Mouse (Mus musculus): ENCODE measurements around the gene Ccdc32.
A peak's percentile ranks its signal among the peaks of the same experiment; 100 is the strongest.
"Not testable (repeated sequence)": the region's sequence is repeated elsewhere in the genome, so short reads cannot be mapped to it uniquely, and the experiment has no call there.

The Ccdc32 gene

DNA sequence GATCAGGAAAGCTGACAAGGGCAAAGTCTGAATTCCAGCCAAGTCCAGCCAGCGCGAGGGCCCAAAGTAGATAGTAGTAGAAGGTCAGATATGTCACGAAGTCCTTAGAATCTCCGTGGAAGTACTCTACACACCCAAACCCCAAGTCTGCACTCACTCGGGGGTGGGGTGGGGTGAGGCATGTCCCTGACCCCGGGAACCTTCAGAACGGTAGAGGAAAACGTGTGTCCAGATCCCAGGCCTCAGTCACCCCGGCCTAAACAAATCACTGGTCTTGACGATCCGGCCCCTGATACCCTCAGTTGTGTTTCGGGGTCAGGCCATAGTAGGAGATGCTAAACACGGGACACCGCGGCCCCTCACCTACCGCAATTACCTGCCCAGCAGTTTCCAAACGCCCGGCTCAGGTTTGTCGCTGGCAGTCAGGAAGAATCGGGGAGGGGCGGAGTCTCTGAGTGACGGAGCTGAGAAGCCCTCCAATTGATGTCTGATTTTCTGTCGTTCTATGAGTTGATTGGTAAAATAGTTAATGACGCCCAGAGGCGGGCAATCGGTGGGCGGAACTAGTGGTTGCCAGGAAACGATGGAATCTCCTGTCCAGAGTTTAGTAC lies at the start of gene Ccdc32:
Gene Ccdc32 (minus strand): TSS at position 453 of the 611 bp plus-strand sequence.
- DNase-seq: peak; percentile 95

DNA sequence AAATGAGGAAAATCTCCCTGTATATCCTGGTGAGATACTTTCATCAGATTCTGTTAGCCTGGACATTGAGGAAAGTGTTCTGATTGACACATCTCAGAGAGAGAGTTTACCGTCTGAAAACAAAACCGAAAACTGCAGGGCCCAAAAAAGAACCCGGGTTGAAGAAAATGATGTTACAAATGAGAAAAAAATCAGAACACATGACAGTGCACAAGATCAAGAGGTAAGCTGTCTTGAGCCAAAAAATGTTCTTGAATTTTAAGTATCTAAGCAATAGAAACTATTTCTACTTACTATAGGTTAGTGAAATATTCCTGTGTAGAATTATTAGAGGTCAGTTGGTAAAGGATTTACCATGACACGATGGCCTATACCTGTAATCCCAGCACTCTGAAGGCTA lies 43.2 kb upstream of the Ccdc32 start:
- DNase-seq: no peak

DNA sequence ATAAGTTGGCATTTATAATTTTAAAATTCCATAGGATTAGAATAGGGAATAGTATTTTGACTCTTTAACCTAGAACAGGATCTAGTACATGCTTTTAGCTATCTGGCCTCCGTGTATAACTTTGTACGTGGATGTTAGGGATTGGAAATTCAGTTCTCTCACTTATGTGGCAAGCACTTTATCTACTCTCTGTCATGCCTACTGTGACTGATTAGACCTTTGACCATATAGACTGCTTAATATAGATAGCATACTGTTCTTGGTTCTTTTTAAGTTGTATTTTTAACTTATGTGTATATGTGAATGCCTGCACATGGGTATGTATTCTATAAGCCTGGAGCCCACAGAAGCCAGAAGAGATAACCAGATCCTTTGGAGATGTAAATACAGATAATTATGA lies 30.9 kb upstream of the Ccdc32 start:
- no peak for DNase-seq

DNA sequence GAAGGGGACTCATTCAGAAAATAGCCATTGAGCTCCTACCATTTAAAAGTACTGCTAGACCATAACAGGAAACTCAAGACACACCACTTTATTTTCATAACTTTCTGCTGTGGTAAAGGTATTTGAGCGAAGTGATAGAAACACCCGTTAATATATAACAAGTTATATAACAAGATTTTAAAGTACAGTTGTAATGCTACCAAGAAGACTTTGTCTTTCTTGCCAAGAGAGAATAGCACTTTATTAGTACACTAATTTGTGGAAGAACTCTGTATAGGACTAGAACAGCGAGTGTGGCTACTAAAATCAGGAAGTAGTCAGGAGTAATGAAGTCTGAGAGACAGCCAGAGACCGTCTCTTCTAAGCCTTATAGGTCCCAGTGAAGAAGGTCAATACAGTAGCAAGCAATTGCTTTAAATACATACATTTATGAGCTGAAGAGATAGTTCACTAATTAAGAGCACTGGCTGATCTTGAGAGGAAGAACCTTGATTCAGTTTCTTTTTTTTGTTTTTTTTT lies 21.0 kb upstream of the Ccdc32 start:
- no peak for DNase-seq

DNA sequence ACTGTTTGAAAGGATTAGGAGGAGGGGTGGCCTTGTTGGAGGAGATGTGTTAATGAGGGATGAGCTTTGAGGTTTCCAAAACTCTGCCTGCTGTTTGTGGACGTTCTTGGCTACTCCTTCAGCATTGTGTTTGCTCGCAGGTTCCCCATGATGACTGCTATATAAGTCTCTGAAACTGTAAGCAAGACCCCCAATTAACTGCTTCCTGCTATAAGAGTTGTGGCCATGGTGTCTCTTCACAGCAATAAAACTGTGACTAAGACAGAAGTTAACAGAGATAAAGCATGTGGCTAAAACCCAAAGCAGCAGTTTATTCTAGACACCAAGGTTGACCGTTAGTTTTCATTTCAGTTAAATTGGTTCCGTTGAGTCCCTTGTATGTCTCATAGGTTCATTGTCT lies 18.7 kb upstream of the Ccdc32 start:
- no peak for DNase-seq

DNA sequence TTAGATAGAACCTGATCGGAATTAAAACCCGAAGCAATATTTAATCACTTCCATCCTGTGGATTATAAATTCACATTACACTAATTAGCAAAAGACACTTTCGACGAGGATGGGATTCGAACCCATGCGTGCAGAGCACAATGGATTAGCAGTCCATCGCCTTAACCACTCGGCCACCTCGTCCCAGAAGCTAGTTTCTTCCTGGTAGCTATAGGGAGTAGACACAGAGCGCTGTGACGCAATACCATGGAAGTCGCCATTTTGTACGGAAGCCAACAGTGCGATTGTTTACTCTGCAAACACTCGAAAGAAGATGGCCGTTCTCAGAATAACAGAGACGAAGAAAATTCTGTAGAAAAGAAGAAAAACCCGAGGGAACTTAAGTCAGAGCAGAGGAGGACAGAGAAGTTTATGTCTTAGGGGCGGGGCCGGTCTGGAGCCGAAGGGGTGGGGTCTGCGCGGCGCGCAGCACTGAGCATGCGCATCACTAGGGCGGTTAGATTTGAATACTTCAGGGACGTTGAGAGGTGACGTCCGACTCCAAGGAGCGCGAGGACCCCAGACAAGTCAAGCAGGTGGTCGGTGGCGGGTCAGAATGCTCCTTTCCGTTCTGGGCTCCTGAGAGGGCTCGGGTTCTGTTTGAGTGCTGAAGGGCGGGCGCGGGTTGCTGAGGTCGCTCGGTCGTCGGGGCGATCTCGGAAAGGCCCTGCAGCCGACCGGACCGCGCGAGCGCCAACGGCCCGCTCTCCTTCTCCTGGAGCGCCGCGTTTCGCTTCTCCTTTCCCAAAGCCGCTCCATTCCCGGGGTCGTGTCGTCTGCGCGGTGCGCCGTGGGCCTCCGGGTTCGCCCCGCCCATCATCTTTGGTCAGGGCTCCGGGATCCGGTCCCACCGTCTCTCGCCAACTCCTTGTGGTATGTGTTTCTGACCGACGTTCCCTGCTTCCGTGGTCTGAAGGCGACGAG lies 17.7 kb upstream of the Ccdc32 start, which contains the start of gene Knl1:
Gene Knl1 (plus strand): TSS at position 471 of the 963 bp plus-strand sequence.
- peak; percentile 93 for DNase-seq

DNA sequence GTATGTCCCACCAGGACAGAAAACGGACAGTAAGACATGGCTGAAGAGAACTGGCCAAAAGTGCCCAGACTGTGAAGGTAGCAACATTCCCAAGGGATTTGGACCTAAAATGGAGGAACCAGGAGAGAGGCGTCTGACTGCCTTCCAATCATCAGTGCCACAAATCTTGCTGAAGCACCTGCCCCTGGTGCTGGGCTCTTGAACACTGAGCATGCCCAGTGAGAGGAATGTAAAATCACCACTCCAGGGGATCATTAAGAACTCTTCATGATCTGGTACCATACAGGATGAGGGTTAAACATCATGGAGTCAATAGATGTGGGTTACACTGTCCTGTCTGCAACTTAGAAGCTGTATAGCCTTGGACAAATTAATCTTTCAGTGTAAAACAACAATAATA lies 16.0 kb upstream of the Ccdc32 start:
- DNase-seq: no peak

DNA sequence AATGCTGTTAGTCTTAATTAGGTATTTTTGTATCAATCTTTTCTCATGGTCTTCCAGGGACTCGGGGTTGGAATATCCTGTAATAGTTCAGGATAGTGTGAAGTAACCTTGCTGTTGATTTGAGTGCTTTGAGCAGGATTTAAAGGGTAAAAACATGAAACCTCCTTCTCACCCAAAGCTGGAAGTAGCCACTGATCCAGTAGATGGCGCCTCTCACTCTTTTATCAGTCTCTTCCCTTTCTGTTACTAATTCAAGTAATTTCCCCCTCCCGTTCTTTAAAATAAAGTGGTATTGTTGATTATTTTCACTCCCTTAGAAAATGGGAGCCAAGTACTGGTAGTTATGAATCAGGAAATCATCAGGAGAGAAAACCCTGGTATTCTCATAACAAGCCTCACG lies 11.7 kb upstream of the Ccdc32 start:
- DNase-seq: no peak

DNA sequence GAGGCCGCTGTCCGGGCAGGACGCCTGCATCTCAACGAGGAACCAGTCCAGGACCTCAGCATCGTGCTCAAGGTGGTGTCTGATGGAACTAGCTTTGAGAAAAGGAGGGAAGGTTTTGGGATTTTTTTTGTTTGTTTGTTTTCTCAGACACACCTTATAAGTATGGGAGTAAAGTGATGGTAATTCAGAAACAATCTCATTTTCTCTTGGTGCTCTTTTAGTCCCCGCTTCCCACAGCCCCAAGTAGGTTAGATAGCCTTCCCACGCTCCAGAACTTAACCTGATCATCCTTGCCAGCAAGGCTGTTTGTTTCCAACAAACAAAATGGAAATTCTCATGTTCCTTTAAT lies 6.2 kb upstream of the Ccdc32 start:
- DNase-seq: no peak

DNA sequence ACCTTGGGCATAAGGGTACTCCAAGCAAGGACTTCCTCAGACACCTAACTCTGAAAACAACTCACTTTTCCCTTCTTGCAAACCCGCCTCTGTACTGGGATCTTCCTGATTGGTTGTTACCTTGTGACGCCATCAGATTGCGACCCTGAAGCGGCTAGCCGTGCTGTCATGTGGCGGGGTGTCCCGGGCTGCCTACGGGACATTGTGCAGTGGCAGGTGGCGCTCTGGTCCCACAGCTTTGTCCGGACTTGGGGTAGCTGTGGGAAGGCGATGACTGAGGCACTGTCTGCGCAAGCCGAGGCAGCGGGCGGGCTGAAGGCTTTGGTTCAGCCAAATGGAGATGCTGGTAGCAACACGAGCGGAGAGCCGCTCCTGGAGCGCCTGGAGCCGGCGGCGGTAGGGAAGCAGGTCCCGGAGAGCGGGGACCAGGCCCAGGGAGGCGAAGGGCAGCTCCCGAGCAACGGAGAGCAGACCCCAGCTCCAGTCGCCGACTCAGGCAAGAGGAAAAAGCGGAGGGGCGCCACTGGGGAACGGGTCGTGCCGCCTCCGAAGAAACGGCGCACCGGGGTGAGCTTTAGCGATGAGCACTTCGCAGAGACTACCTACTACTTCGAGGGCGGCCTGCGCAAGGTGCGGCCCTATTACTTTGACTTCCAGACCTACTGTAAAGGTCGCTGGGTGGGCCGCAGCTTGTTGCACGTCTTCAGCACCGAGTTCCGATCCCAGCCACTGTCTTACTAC lies 5.6 kb upstream of the Ccdc32 start, which contains the start of gene Rpusd2:
Gene Rpusd2 (plus strand): TSS at position 135 of the 741 bp plus-strand sequence.
- DNase-seq: peak; percentile 93

DNA sequence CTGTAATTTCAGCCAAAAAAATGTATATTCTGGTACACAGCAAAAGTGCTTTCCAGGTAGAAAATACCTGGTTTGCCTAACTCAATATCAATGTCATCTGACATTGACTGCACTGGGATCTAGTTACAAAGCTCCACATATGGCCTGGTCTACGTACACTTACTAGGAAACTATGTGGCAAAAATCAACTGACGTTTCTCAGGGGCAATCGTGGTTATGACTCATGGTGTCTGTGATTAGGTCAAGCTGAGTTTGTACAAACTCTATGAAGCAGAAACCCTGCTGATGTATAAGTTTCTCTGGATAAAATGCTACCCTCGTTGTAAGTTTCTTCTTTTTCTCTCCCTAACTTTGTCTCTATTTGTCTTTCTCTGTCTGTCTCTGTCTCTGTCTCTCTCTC lies 3.0 kb upstream of the Ccdc32 start:
- DNase-seq: no peak

DNA sequence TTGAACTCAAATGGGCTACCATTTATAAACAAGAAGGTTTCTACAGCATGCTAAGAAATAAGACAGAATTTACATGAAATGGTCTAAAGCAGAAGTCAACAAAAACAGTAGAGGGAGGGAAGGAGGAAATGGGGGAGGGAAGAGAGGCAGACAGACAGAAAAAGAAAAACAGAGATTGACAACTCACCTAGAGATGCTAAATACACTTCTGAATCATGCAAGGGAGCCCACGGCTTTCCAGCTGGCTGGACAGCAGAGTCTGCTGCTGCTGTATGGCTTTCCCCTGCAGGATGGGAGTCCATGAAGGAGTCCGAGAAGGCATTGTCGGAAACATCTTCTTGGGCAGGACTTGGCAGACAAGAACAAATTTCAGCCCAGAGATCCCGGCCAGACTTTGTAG lies 2.2 kb downstream of the Ccdc32 start:
- DNase-seq: no peak

DNA sequence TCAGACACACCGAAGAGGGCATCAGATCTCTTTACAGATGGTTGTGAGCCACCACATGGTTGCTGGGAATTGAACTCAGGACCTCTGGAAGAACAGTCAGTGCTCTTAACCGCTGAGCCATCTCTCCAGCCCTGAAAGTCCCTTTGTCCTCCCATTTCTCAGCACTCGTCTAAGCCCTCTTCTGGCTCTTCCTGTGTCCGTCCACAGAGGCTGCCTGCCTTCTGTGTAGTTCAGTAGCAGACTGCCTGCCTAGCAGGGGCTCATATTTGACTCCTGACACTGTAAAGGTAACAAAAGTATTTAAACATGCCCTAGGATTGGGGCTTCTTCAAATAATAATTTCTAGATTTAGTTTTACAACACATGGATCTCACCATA lies 4.0 kb downstream of the Ccdc32 start:
- DNase-seq: no peak

DNA sequence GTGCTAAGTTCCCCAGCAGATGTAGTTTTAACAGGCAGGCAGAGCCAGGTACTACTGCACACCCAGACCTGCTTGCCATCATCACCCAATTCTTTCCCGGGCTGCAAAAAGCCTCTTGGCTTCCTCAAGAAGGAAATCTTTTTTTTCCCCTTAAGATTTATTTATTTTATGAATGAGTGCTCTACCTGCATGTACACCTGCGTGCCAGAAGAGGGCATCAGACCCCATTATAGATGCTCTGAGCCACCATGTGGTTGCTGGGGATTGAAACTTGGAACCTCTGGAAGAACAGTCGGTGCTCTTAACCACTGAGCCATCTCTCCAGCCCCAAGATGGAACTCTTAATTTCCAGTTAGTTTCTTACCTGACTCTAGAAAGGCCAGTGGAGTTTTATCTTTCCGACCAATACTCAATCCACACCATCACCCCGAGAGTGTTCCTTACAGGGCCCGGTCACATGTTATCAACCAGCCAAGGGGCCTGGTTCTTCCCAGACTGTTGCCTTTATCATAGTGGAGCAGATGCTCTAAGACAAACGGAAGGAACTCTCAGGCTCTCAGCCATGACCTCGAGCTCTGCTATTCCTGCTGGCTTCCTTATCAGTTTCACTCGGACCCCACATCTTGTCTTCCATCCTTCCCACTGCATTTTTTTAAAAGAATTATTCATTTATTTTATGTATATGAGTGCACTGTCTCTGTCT lies 4.5 kb downstream of the Ccdc32 start:
- no peak for DNase-seq

DNA sequence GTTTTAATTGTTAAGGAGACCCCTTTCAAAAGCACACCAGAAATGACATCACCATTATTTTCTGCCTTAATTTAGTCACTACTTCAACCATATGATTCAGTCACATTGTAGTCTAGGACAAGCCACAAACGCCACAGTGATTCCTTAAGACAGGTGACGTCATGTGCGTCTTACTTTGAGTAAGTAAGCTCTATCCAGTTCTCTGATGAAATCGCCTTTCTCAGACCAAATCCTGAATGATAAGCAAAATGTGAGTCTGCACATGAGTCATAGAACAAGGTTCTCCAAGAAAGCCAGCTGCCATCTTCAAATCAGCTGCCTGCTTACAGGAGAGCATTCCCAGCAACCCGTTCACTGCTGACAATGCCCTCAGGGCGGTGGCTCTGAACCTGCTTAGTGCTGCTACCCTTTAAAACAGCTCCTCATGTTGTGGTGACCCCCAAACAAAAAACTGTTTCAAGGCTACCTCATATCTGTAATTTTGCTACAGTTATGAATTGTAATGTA lies 6.0 kb downstream of the Ccdc32 start:
- no peak for DNase-seq

DNA sequence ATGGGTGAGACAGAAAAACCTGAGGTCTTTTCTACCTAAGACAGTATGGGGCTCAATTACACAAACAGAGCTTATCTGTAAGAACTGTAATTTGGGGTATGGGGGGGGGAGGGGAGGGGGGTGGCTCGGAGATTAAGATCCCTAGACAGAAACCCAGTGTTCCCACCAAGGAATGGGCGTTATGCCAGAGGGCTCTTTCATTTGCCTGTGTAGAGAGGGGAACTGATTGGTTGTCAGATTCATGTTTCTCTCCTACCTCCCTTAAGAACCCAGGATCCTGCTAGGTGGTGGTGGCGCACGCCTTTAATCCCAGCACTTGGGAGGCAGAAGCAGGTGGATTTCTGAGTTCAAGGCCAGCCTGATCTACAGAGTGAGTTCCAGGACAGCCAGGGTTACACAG lies 9.7 kb downstream of the Ccdc32 start:
- DNase-seq: no peak

DNA sequence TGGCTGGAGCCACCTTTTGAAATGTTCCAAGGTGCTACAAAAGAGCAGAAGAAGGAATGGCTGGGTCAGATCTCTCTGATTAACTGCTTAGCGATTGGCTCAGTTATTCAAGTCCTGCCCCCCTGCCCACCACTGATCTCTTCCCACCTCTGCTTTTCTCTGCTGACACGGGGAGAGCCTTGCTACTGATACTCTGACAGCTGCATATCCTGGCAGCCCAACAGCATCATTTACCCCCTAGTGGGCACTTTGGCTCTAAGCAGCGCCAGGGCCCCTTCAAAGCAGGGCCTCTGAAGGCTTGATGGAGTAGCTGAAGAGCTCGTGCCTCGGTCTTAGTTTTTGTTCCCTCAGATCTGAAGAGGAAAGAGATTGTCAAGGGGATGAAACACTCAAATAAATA lies 10.1 kb downstream of the Ccdc32 start:
- no peak for DNase-seq

DNA sequence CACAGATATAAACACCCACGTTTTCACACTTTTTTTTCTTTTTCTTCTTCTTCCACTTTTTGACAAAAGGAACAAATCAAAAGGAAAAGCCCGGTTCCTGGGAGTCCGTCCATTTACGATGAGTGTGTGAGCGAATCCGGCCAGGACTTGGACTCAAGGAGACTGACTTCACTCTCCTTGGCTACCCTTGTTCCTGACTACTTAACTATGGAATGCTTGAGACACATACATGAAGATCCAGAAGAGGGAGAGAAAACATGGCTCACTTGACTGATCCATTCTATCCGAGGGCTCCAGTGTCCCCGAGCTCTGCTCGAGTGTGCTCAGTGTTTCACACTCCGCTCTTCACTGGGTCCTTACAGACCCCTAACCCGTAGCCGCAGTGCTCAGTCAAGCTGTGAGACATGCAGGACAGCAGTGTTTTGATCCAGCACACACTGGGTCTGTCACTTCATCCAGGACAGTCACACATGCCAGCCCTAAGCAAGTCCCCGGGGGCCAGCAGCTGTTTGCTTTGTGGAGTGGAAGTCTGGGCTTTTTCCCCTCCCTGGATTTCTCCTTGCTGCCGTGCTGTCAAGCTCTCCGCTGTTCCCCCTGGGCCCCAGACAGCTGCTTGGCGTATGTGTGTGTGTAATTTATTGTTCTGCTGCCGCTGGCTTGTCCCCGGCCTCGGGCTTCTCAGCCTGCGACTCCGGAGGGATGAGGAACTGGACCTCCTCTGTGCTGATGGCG lies 10.6 kb downstream of the Ccdc32 start:
- DNase-seq: no peak

DNA sequence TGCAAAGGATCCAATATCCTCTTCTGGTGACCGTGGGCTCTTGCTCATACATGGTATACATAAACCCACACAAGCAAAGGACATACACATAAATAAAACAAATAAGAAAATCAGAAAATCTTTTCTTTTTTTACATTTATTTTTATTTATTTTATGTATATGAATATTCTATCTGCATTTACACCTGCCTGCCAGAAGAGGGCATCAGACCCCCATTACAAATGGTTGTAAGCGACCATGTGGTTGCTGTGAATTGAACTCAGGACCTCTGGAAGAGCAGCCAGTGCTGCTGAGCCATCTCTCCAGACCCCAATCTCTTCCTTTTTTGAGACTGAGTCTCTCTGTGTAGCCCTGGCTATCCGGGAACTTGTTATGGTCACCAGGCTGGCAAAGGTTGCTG lies 11.5 kb downstream of the Ccdc32 start:
- DNase-seq: no peak

DNA sequence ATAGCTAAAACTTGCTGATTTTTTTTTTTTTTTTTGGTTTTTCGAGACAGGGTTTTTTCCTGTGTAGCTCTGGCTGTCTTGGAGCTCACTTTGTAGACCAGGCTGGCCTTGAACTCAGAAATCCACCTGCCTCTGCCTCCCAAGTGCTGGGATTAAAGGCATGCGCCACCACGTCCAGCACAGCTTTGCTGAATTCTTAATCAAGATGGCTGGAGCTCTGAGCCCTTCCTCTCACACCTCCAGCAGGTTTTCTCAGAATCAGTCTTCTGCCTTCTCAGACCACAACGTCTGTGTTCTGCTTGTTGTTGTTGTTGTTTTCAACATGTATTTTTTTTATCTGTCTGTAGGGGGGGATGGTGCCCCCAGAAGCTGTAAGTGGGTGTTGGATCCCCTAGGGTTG lies 12.9 kb downstream of the Ccdc32 start:
- not testable (repeated sequence) for DNase-seq

DNA sequence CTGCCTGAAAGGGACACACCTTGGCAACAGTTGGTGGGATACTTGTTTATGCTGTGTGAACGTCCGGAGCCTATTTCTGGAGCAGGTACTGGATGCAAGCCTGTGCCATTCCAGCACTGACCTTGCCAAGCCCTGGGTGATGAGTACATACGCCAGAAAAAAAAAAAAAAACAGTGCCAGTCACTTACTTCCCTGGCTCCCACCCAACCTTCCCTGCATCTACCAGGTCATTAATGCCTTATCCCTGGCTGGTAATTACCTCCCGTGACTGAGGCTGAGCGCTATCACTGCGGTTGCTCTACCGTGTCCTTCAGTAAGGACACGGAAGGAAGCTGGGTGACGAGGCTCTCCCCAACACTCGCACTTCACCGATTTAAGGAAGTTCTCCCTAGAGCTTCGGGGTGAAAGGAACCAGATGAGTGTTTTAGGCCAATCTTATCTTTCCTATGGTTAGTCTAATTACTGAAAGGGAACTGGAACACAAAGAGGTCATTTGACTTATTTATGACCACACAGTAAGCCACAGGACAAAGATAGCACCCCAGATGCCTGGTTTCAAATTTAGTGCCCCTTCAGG lies 13.5 kb downstream of the Ccdc32 start:
- DNase-seq: peak; percentile 74

All from cerebellum, adult 9-11 months (tissue).